Mouse (Mus musculus): ENCODE results near the gene Dctn3. TPM values are rescaled to one million over a fixed set of nuclear protein-coding genes. Genes with fewer than 3 reads are reported as not detected.
A peak's percentile ranks its signal among the peaks of the same experiment; 100 is the strongest.
"Not testable (repeated sequence)": the region's sequence is repeated elsewhere in the genome, so short reads cannot be mapped to it uniquely, and the experiment has no call there.

The Dctn3 gene
- polyA plus RNA-seq, 1 experiment from 2014 or later: 146 TPM

GRCm38 (mm10) chr4:41711705-41712375 is 11.1 kb downstream of the Dctn3 start:
- Histone ChIP-seq H3K36me3 (peaks cover 4% of the 10 kb centered on the region; the same call in 1 of the 2 replicates), H3K4me1 (peaks cover 51% of the 10 kb centered on the region), H3K4me2 (replicated peaks) (peak overlapping the region; percentile 92), H3K9ac (peak overlapping the region; percentile 96), H3K4me3 (replicated peaks) (peak overlapping the region; percentile 81), H3K9me3 (replicated peaks) (no peaks in the 10 kb centered on the region), H3K27me3 (no peaks in the 10 kb centered on the region), H3K27ac (replicated peaks) (no peak overlapping the region; the same call in 1 of the 2 replicates)
- ATAC-seq (ENCODE audit: insufficient number of reproducible peaks, low FRiP score, low TSS enrichment, low read depth): no peak
- 56% methylated on average over 16 of the region's 16 CpGs for WGBS

- Histone ChIP-seq H3K9ac (no peak overlapping the region), H3K27ac (replicated peaks) (no peak overlapping the region), H3K4me1 (peaks cover 58% of the 10 kb centered on the region), H3K4me2 (replicated peaks) (no peak overlapping the region), H3K4me3 (replicated peaks) (no peak overlapping the region), H3K36me3 (no peaks in the 10 kb centered on the region), H3K9me3 (replicated peaks) (no peaks in the 10 kb centered on the region), H3K27me3 (peaks cover 9% of the 10 kb centered on the region; the same call in 1 of the 2 replicates)
- ATAC-seq (ENCODE audit: insufficient number of reproducible peaks, low FRiP score, low TSS enrichment, low read depth): no peak
- WGBS: 66% methylated on average over 4 of the region's 4 CpGs
Measured at GRCm38 (mm10) chr4:41710229-41710628, 12.7 kb downstream of the Dctn3 start.

- 29% methylated on average over 8 of the region's 8 CpGs for WGBS
- peaks cover 60% of the 10 kb centered on the region for H3K4me1 ChIP-seq
- ATAC-seq (ENCODE audit: insufficient number of reproducible peaks, low FRiP score, low TSS enrichment, low read depth): no peak
- no peak overlapping the region for H3K4me3 ChIP-seq (replicated peaks)
- no peak overlapping the region for H3K9ac ChIP-seq
- no peaks in the 10 kb centered on the region for H3K9me3 ChIP-seq (replicated peaks)
- no peak overlapping the region for H3K4me2 ChIP-seq (replicated peaks)
- no peak overlapping the region for H3K27ac ChIP-seq (replicated peaks)
- H3K36me3 ChIP-seq: no peaks in the 10 kb centered on the region
- peaks cover 10% of the 10 kb centered on the region; the same call in 1 of the 2 replicates for H3K27me3 ChIP-seq
Measured at GRCm38 (mm10) chr4:41708192-41708745, 14.7 kb downstream of the Dctn3 start.

- no peak overlapping the region for H3K4me3 ChIP-seq (replicated peaks)
- H3K4me2 ChIP-seq (replicated peaks): peak overlapping the region; percentile 1; the same call in 1 of the 2 replicates
- H3K27ac ChIP-seq (replicated peaks): no peak overlapping the region
- no peaks in the 10 kb centered on the region for H3K36me3 ChIP-seq
- H3K4me1 ChIP-seq: peaks cover 51% of the 10 kb centered on the region
- H3K9me3 ChIP-seq (replicated peaks): no peaks in the 10 kb centered on the region
- peaks cover 10% of the 10 kb centered on the region; the same call in 1 of the 2 replicates for H3K27me3 ChIP-seq
- WGBS: 4% methylated on average over 13 of the region's 13 CpGs
- H3K9ac ChIP-seq: no peak overlapping the region
- peak; percentile 36 for ATAC-seq (ENCODE audit: insufficient number of reproducible peaks, low FRiP score, low TSS enrichment, low read depth)
Measured at GRCm38 (mm10) chr4:41707011-41707535, 15.9 kb downstream of the Dctn3 start.

GRCm38 (mm10) chr4:41705922-41706754 is 16.8 kb downstream of the Dctn3 start:
- Histone ChIP-seq H3K4me3 (replicated peaks) (no peak overlapping the region), H3K36me3 (no peaks in the 10 kb centered on the region), H3K27ac (replicated peaks) (peak overlapping the region; percentile 44; the same call in 1 of the 2 replicates), H3K4me2 (replicated peaks) (0 out of 2 replicates have a peak overlapping the region, but pooled peaks have one; percentile 1), H3K9ac (no peak overlapping the region), H3K27me3 (peaks cover 10% of the 10 kb centered on the region; the same call in 1 of the 2 replicates), H3K9me3 (replicated peaks) (no peaks in the 10 kb centered on the region), H3K4me1 (peaks cover 42% of the 10 kb centered on the region)
- 44% methylated on average over 19 of the region's 19 CpGs for WGBS
- ATAC-seq (ENCODE audit: insufficient number of reproducible peaks, low FRiP score, low TSS enrichment, low read depth): no peak

- no peak overlapping the region for H3K4me2 ChIP-seq (replicated peaks)
- no peak for ATAC-seq (ENCODE audit: insufficient number of reproducible peaks, low FRiP score, low TSS enrichment, low read depth)
- WGBS: 4% methylated on average over 5 of the region's 5 CpGs
- H3K27ac ChIP-seq (replicated peaks): 0 out of 2 replicates have a peak overlapping the region, but pooled peaks have one; percentile 12
- peaks cover 10% of the 10 kb centered on the region; the same call in 1 of the 2 replicates for H3K27me3 ChIP-seq
- H3K9me3 ChIP-seq (replicated peaks): no peaks in the 10 kb centered on the region
- H3K4me1 ChIP-seq: peaks cover 42% of the 10 kb centered on the region
- no peak overlapping the region for H3K9ac ChIP-seq
- no peak overlapping the region for H3K4me3 ChIP-seq (replicated peaks)
- H3K36me3 ChIP-seq: no peaks in the 10 kb centered on the region
Measured at GRCm38 (mm10) chr4:41704651-41705050, 18.3 kb downstream of the Dctn3 start.

- H3K9me3 ChIP-seq (replicated peaks); H3K27me3 ChIP-seq; ATAC-seq (ENCODE audit: insufficient number of reproducible peaks, low FRiP score, low TSS enrichment, low read depth); H3K4me2 ChIP-seq (replicated peaks); H3K9ac ChIP-seq; H3K4me3 ChIP-seq (replicated peaks); H3K27ac ChIP-seq (replicated peaks); H3K36me3 ChIP-seq: not testable (repeated sequence)
- 49% methylated on average over 2 of the region's 2 CpGs for WGBS
- H3K4me1 ChIP-seq: peaks cover 32% of the 10 kb centered on the region
Measured at GRCm38 (mm10) chr4:41702226-41702625, 20.7 kb downstream of the Dctn3 start.

GRCm38 (mm10) chr4:41700224-41700623 is 22.7 kb downstream of the Dctn3 start:
- H3K9me3 ChIP-seq (replicated peaks); H3K4me2 ChIP-seq (replicated peaks); H3K4me3 ChIP-seq (replicated peaks); H3K36me3 ChIP-seq; H3K27me3 ChIP-seq; H3K9ac ChIP-seq; H3K27ac ChIP-seq (replicated peaks); ATAC-seq (ENCODE audit: insufficient number of reproducible peaks, low FRiP score, low TSS enrichment, low read depth): not testable (repeated sequence)
- WGBS: 100% methylated on average over 2 of the region's 8 CpGs
- peaks cover 13% of the 10 kb centered on the region for H3K4me1 ChIP-seq

GRCm38 (mm10) chr4:41699783-41700182 is 23.2 kb downstream of the Dctn3 start, which contains the start of gene Il11ra1:
Gene Il11ra1, plus strand, starts transcription at chr4:41699989.
- not testable (repeated sequence) for ATAC-seq (ENCODE audit: insufficient number of reproducible peaks, low FRiP score, low TSS enrichment, low read depth); H3K4me3 ChIP-seq (replicated peaks); H3K27me3 ChIP-seq; H3K27ac ChIP-seq (replicated peaks); H3K4me1 ChIP-seq; H3K9me3 ChIP-seq (replicated peaks); H3K9ac ChIP-seq; H3K36me3 ChIP-seq
- 78% methylated on average over 9 of the region's 10 CpGs for WGBS
- H3K4me2 ChIP-seq (replicated peaks): 0 out of 2 replicates have a peak within 1 kb of the TSS, but pooled peaks have one; percentile 10

GRCm38 (mm10) chr4:41698421-41699016 is 24.5 kb downstream of the Dctn3 start:
- not testable (repeated sequence) for H3K4me3 ChIP-seq (replicated peaks); H3K4me1 ChIP-seq; H3K36me3 ChIP-seq; ATAC-seq (ENCODE audit: insufficient number of reproducible peaks, low FRiP score, low TSS enrichment, low read depth); H3K9me3 ChIP-seq (replicated peaks); H3K27ac ChIP-seq (replicated peaks); H3K9ac ChIP-seq; H3K27me3 ChIP-seq
- 0 out of 2 replicates have a peak overlapping the region, but pooled peaks have one; percentile 10 for H3K4me2 ChIP-seq (replicated peaks)
- 5% methylated on average over 25 of the region's 32 CpGs for WGBS

All from embryonic facial prominence, embryonic 15.5 days (tissue).